Mouse (Mus musculus) liver (tissue): ENCODE results near the gene Oosp3.

Experiments used
- DNase-seq: peaks from one replicate; pipeline ENCODE4 v3.0.0-alpha.2; 2020; ENCODE audit warnings: mixed read lengths

Gene Oosp3

DNA sequence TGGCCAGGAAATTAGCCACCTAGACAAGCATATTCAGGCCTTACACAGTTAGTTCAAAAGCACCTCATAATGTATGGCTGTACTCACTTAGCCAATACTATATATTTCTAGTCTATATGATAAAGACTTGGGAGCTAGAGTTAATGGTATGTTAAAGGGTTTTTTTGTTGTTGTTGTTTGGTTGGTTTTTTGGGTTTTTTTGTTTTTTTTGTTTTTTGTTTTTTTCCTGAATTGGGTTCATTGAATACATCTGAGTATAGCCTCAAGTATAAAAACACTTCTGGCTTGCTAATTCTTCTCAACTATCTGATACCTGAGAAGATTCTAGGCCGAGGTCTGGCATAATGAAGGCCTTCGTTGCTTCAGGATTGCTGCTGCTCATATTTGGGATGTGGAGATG is at the start of gene Oosp3:
Gene Oosp3 (plus strand): TSS at position 301 of the 400 bp plus-strand sequence.
- no peak for DNase-seq

DNA sequence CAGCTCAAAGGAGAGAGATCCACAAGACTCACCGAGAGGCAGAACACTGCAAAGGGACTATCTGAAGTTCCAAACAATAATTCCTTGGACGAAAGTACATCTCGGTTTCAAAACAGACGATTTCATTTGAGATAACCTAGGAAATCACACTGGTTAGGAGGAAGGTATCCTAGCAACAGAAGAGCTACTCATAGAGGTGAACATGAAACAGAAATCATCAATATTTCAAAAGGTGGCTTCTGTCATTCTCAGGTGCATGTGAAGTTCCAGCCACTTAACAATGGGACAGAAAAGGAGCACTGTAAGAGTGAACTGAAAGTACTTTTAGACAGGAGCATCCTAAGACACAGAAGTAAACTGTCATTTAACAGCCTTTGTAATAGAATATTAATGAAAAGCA is 47.3 kb upstream of the Oosp3 start:
- DNase-seq = no peak

DNA sequence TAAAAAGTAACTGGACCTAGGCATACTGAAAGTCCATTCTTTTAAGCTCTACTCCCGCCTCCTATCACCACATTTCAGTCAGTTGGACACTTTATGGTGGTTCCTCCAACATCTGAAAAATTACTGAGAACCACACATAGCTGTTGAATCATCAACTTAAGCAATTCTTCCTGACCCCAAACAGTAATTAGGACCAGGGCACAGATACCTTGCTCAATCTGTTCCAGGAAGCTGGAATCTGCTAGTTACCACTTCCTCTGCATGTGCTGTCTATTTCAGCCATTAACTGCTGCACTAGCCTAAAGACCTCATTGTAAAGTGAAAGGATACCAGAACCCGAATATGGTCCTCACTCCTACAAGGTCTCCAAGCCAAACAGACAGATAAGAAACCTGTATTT is 37.7 kb upstream of the Oosp3 start:
- DNase-seq = no peak

DNA sequence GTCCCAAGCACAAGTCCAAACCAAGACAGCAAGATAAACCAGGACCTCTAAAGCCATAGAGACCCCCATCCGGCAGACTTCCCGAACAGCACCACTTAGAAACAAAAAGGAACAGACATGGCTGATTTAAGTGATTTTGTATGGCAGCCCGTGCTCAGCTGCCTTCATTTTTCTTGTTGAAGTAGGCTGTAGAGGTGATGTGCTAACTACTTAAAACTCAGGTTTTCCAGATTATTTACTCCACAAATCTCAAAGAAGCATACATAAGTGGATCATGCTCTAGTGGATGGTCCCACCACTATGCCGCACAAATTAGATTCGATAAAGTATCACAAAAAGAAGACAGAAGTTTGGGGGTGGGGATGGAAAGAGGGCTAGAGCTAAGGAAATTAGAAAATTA is 36.4 kb upstream of the Oosp3 start, which contains the start of gene Oosp2:
Gene Oosp2 (minus strand): TSS at position 101 of the 400 bp plus-strand sequence.
- DNase-seq = no peak

DNA sequence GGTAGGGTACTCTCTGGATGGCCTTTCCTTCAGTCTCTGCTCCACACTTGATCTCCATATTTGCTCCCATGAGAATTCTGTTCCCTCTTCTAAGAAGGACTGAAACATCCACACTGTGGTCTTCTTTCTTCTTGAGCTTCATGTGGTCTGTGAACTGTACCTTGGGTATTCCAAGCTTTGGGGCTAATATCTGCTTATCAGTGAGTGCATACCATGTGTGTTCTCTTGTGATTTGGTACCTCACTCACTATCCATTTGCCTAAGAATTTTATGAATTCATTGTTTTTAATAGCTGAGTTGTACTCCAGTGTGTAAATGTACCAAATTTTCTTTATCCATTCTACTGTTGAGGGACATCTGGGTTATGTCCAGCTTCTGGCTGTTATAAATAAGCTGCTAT is 35.3 kb upstream of the Oosp3 start:
- DNase-seq = no peak

DNA sequence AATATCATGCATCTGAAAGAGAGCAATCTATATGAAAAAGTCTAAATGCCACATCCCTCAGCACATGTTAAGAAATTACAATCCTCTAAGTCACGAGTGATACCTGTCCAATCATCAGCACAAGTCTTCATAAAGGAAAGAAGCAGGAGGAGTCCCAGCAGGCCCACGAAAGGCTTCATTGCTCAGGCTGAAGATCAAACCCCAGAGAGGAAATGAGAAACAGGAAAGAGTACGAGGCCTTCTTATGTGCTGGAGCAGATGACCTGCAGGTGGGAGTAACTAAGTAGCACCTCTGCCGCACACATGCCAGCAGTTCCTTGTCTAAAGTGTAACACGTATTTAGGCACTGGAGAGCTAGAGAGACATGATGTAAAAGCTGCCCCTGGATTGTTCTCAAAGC is 6.0 kb upstream of the Oosp3 start, which contains the start of gene Oosp1:
Gene Oosp1 (minus strand): TSS at position 312 of the 400 bp plus-strand sequence.
- no peak for DNase-seq

DNA sequence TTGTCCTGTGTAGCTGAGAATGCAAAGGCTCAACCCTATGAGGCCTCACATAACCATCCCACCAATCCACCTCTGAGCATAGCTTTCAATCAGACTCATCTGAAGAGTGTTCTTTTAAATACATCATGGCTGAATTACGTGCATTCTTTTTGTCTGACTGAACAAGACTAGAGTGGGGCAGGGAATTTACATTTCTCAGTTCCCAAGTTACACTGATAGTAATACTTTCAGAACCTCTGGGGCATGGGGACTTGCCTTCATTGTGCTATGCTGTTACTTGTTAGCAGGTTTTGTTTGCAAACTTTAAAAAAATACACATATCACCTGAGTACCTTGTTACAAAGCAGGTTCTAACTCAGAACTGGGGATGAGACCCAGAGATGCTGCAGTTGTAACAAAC is 5.4 kb upstream of the Oosp3 start:
- DNase-seq = no peak

DNA sequence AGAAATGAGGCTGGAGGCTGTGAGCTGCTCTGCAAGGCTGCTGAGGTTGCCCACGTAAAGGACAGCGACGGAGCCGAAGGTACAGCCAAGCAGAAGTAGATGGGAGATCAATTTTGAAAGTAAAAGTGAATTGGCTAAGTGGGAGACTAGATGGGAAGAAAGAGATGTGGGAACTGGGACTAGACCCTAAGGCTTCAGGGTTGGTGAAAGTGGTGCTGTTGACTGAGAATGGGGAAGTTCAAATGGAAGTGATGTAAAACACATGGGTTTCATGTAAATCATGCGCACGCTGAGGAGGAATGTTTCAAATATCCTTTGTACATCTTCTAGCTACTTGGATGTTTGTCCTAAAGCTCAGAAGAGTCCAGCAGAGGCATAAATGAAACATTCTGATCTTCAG is 1.5 kb downstream of the Oosp3 start:
- DNase-seq = no peak

DNA sequence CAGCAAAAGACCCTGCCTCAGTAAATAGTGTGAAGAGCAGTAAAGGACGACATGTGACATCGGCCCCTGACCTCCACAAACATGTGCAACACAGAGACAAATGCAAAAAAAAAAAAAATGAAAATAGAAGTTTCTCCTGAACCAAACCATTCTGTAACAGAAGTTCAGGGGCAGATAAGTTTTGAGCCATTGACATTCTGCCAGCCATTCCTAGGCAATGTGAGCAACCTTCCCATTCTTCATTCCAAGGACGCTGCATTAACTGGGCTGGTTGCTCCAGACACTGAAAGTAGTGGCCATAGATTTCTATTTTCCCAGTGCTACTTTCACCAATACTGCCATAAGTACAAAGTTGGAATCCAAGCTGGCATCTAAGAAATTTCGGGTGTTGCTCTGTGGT is 15.6 kb downstream of the Oosp3 start:
- no peak for DNase-seq

DNA sequence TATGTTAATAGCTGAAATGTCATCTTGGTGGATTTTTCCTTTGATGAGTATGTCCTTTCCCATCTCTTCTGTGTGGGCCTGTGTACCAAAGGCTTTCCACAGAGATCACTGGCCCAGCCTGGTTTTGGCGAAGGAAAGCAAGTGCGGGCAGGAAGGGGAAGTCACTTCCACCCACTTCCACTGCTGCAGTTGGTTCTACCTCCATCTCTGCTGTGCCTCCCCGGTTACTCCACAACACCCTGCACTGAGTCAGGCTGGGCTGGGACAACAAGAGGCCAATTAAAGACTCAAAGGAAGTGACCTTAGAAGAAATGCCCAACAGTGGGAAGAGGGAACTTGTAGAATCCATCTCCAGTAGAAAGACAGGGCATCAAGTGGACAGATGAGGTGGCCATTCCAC is 23.2 kb downstream of the Oosp3 start:
- DNase-seq = no peak

DNA sequence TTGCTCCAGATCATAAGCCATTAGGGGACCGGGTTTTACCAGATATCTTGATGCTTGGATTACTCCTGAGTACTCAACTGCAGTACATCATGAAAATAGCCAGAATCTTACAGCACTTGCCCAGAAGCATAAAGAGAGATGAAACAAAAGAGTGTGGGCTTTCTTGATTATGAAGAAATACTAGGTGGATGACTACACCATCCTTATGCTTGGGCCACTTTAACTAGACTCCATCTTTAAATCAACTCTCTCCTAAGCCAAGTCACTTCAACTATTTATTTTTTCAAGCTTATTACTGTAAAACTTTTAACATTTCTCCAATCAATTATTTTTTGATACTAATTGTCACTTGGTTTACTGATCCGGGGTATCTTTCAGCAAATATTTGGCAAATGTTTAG is 27.0 kb downstream of the Oosp3 start:
- no peak for DNase-seq

DNA sequence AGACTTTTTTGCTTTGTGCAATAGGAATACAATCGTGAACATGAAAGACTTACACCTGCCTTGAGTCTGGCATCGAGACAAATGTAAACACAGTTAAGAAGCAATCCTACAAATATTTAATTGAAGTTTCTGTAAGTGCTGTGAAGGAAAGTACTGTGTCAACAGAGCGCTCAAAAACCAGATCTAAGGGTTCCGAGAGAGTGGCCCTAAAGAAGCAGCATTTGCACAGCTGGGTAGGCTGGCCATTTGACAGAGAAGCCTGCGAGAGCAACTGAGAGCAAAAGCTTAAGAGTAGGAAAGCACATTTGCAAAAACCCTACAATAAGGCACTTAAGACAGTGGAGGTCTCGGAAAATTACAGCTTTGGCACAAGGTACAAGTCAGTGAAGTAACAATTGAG is 27.4 kb downstream of the Oosp3 start:
- no peak for DNase-seq

DNA sequence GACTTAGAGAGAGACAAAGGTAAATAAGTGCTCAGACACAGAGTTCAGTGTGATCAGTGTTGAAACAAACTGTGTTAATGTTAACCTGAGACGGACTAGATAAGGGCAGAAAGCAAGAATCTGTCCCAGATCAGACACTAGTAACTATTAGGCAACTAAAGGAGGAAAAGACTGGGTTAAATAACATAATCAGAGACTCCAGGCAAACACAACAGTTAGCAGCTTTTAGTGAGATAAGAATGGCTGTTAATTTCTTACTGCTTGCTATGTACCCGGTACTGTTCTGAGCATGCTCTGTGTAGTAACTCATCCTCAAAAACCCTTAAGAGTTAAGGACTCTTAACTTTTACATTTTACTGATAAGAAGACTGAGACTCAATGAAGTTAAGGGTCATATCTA is 29.1 kb downstream of the Oosp3 start:
- no peak for DNase-seq

DNA sequence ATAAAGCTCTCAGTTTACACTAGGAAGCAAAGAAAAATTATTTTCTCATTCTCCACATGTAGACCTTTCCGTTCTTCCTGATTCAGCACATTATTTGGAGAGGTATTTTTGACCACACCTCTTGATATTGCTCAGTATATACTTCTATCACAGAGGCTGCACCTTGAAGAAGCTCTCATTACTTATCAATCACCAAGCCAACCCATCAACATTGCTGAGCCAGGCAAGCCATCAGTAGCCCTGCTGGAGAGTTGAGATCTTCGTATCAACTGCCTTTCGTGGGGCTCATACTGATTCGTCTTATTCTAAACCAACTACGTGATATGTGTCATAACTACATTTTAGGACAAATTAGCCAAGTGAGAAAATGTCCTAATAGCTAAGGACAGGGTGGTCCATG is 30.4 kb downstream of the Oosp3 start:
- DNase-seq = peak; percentile 49

DNA sequence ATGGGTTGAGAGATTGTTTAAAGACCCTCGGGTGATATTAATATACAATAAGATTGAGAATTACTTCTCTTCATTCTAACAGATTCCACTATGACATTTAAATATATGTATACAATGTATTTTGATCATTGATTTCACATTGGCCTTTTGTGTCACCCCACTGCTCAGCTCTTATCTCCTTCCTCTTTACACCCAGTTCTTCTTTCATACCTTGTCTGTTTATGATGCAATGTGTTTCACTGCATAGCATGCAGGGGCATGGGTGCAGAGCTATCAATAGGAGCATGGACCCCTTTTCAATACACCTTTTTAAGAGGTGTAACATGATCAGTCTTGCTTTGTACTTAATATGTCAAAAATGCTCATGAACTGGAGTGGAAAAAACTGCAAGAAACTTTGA is 33.4 kb downstream of the Oosp3 start:
- DNase-seq = no peak

DNA sequence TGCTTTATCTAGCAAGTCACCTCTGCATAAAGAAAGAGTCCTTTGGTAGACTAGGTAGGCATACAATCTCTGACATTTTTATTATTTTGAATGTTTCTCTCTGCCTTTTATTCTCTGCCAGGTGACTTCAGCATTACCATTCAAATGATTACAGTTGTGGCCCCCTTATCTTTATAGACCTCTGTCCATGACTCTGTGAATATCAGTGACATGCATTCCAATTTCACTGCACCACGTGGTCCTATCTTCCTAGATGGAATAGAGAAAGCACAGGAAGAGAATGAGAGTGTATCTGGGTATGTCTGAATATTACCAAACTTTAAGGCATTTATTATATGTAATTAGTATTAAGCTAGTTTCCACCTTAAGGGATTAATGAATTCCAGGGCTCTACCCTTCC is 39.6 kb downstream of the Oosp3 start:
- DNase-seq = no peak

DNA sequence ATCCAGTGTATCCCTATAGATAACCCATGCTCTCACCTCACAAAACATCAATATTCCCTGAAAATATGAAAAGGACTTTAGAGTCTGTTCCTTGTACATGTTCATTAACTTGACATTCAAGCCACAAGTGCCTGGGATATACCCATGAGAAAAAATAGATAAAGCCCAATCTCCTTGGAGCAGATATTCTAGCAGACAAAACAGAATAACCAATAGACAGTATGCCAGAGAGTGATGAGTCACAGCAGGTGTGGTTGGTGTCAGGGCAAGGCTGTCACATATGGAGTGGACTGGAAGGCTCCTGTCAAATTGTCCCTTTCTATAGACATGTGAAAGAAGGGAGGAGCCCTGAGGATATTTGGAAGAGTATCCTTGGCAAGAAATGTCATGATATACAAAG is 48.8 kb downstream of the Oosp3 start:
- DNase-seq = no peak

DNA sequence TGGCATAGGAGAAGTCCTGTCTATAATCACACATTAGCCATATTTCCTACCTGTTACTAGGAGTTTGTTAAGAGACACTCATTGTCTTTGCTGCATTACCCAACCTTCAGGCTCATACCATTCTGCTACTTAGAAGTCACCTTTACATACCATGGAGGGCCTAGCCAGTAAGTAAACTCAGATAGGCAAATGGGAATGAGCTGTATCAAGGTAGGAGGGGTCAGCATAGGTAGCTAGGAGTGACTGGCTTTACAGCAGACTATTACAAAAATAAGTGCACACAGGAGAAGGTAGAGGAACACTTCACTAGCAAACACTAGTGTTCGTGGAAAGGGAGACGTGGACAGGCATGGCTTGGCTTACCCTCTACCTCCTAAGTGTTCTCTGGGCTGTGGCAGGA is 50.4 kb downstream of the Oosp3 start, which contains the start of gene Gif:
Gene Gif (plus strand): TSS at position 257 of the 400 bp plus-strand sequence.
- DNase-seq = no peak
